Mouse (Mus musculus) cerebellum, postnatal 4 days (tissue): ENCODE results near the gene Dpm2.

Experiments used
- DNase-seq, 2 experiments: peaks; one replicate each; pipeline ENCODE4 v3.0.0; 2022; ENCODE audit warnings: low spot score in 2 of 2, mixed read lengths in 1 of 2

Dpm2 gene

DNA sequence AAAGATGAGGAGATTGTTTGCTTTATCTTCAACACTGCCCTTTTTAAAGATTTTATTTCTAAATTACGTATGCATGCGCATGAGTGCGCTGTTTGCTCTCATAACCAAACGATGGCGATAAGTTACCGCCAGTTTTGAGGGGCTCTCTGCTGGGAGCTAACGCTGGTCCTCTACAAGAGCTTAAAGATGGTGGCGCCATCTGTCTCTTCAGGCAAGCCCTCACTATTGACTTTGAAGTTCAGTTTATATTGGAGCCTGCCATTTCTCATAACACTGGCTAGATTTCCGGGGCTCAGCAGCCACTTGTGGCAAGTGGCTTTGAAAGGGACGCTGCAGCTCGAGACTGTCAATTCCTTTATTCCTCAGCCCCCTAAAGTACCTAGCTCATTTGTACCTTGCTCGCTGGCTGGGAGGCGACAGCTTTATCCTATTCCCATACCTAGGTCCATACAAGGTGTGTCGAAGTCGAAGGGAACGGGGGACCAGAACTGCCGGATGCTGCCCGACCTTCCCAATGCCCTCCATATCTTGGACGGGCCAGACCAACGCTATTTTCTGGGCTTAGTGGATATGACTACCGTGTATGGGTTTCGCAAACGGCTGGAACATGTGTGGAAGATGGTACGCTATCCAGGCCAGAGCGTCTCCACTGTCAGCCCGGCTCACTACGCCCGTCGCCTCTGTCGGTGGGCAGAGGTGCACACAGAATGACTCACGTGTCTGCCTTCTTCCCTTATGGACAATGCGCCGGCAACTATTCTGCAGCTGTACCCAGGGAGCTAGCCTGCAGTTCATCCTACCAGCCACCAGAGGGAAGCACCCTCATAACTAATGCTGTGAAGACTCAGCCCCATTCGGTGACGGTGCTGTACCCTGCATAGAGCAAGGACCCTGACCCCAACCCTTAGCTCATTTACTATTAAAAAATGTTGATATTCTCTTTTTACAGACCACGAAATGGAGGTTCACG lies 12.5 kb downstream of the Dpm2 start:
- DNase-seq = peak; percentile 40 to 82

GRCm38 (mm10) chr2:32585149-32585714 lies 14.6 kb downstream of the Dpm2 start:
- no peak for DNase-seq

GRCm38 (mm10) chr2:32586871-32587351 lies 16.3 kb downstream of the Dpm2 start, which contains the start of gene St6galnac4:
St6galnac4 (plus strand) TSS chr2:32587095.
- peak; percentile 74 to 90 for DNase-seq

DNA sequence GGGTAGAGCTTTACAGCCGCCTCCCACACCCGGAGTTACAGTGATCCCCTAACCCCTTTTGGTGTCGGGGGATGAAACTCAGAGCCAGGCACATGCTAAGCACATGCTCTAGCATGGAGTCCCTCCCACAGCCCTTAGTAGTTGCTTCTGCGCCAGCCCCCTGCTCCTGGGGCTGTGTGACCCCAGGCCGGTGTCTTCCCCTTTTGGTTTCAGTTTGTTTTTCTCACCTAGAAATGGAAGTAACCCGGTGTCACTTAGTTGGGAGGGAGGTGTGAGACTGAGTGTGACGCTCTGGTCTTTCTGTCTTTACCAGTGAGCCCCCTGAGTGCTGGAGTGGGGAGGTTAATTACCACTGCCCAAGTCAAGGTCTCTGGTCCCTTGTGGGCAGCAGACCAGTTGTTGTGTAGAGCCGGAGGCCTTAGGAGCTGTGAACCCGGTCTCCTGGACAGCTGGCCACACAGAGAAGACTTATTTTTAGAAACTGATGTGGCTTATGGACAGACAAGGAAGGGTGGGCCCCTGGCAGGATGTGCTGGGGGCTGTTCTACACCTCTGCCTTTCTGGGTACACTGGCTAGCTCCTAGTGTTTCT lies 17.2 kb downstream of the Dpm2 start:
- DNase-seq = no peak

- DNase-seq = peak in 1 of 2 experiments; percentile 71
Measured at GRCm38 (mm10) chr2:32589213-32589795, 18.6 kb downstream of the Dpm2 start.

- no peak for DNase-seq
Measured at GRCm38 (mm10) chr2:32590224-32590623, 19.6 kb downstream of the Dpm2 start.

GRCm38 (mm10) chr2:32591249-32591648 lies 20.6 kb downstream of the Dpm2 start:
- DNase-seq = no peak

DNA sequence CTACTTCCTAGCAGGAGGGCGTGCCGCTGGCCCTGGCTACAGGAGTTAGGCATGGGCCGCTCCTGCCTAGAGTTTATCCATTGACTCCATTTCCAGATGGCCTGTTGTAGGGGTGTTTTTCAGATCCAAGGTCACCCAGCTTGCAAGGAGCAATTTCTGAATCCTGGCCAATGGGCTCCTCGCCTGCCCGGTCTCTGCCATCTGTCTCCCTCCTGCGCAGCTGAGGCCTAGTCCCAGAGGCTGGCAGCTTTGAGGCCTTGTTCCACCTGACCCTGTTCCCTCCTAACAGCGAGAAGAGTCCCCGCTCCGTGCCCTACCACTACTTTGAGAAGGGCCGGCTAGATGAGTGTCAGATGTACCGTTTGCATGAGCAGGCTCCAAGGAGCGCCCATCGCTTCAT lies 26.1 kb downstream of the Dpm2 start:
- peak in 1 of 2 experiments; percentile 82 for DNase-seq

GRCm38 (mm10) chr2:32597248-32597647 lies 26.6 kb downstream of the Dpm2 start:
- no peak for DNase-seq

- no peak for DNase-seq
Measured at GRCm38 (mm10) chr2:32597699-32598098, 27.0 kb downstream of the Dpm2 start.

GRCm38 (mm10) chr2:32598506-32598905 lies 27.8 kb downstream of the Dpm2 start:
- DNase-seq = peak in 1 of 2 experiments; percentile 58

DNA sequence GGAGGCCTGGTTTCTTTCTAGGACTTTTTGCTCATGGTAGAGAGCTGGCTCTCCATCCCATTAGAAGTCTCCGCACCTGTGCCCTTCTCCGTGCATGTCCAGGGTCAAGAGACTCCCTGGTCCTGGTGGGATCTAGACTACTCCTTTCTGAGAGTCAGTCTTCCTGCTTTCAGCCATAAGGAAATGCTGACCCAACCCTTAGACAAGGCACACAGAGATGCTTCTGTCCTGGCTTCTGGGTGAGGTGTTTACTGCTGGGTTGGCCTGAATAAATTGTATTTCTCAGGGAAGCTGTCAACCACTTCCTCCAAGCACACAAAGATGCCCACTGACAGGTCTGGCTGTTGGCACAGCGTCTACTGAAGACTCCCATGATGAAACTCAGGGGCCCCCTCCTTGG lies 28.8 kb downstream of the Dpm2 start, which contains the start of gene St6galnac6:
TSS of gene St6galnac6 (plus strand) at position 301 of the 400 bp plus-strand sequence.
- DNase-seq = no peak

GRCm38 (mm10) chr2:32601417-32602065 lies 30.9 kb downstream of the Dpm2 start:
- no peak for DNase-seq

DNA sequence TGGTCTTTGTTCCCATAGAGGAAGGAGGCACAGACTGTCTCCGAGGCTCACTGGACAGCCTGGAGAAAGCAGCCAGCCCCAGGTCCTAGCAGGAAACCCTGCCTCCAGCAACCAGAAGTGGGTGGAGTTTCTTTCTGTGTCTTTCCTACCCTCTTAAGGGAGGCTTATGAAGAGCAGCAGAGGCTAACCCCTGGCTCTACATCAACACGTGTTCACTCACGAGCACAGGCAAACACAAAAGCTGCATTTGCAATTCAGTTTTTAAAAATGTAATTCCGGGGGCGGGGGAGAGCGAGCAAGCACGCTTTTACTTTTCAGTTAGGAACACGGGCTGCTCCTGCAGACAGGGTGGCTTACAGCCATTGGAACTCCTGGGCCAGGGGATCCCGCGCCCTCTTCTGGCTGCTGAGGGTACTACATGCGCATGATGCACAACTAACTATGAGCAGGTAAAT lies 32.0 kb downstream of the Dpm2 start:
- DNase-seq = peak; percentile 80 to 94

- DNase-seq = no peak
Measured at GRCm38 (mm10) chr2:32604631-32605030, 34.0 kb downstream of the Dpm2 start.

DNA sequence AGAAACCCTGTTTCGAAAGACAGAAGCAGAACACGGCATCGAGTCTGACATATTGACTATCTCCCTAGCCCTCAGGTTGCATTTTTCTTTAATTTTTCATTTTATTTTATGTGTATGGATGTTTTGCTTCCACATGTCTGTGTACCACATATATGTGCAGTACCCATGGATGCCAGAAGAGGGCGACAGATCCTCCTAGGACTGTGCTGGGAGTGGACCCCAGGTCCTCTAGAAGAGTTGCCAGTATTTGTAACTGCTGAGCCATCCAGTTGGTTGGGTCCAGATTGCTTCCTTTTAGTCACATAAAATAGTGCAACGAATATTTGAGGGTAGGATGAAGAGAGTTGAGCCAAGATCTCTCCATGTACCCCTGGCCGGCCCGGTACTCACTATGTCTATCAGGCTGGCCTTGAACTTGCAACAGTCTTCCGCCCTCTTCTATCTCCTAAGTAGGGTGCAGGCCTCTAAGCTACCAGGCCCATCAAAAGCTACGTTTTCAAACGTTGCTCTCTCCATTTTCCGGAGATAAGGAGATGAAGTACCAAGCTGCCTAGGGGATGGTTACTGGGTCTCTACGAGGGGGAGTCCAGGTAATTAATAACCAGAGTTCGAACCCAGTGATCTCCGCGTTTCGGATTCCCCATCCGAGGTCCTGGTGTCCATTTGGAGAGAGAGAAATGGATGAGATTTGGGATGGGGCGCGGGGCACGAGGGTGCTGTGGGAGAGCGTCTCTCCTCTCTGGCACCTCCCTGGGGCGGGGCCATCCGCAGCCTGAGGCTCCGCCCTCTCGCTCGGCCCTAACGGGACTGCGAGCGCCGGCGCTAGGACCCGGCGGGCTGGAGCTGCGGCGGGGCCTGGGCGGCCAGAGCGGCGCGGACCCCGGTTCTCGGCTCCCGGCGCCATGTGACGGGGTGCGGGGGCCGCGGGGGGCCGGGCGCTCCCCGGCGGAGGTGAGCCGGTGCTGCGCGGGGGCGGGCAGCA lies 35.8 kb downstream of the Dpm2 start:
- DNase-seq = peak; percentile 47 to 77

DNA sequence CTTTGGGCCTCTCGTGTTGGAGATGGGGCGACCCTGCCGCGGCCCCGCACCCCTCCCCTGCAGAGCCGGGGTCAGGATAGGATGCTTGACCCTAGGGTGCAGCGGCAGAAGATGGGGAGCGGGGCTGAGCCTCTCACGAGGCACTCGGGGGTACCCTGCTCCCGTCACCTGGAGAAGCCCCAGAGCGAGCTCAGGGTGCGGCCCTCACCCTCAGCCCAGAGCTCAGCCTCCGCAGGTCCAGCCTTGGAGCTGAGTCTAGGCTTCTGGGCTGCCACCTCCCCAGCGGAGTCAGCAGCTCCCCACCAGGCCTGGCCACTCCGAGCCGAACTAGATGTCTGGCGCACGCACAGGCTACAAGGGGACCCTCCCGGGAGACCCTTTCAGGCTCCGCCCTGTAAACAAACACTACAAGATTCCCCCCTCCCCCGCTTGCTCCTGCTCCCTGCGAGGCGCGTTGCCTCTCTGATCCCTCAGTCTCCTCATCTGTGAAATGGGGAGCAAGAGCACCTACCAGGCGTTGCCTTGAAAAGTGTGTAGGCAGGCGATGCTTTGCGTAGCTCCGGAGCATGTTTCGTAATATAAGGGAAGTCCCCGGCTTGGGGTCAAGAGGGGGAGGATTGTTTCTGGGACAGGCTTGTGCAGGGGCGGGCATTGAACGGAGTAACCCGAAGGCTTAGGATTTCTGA lies 36.7 kb downstream of the Dpm2 start:
- no peak for DNase-seq

- DNase-seq = no peak
Measured at GRCm38 (mm10) chr2:32608141-32608777, 37.6 kb downstream of the Dpm2 start.
